Mouse (Mus musculus) heart, embryonic 11.5 days (tissue): Measurements from ENCODE around the gene Zfp746. TPM values are rescaled to one million over a fixed set of nuclear protein-coding genes. Genes with fewer than 3 reads are reported as not detected.

Experiments used
- ATAC-seq: fragments of 200-750 bp; cut with Nextera tagmentation; replicated peaks from 2 replicates; pipeline ENCODE4 v1.8.0; 2017; ENCODE audit warnings: moderate library complexity; ENCODE audit not compliant: insufficient number of reproducible peaks, low FRiP score, low TSS enrichment
- H3K27ac ChIP-seq: fragments of 300-500 bp; sonication (generic); 2 replicates; pipeline ENCODE4 v1.5.1; 2014; ENCODE audit warnings: mild to moderate bottlenecking, low read depth, low read length
- H3K27me3 ChIP-seq: fragments of 300-500 bp; sonication (generic); 2 replicates; pipeline ENCODE4 v1.6.1; 2014; ENCODE audit warnings: mild to moderate bottlenecking, low read length, mixed read lengths; ENCODE audit not compliant: control insufficient read depth, insufficient read depth
- H3K36me3 ChIP-seq: fragments of 300-500 bp; sonication (generic); 2 replicates; pipeline ENCODE4 v1.6.1; 2014; ENCODE audit warnings: mild to moderate bottlenecking, low read length, moderate library complexity, mixed read lengths; ENCODE audit not compliant: control insufficient read depth, insufficient read depth
- H3K4me1 ChIP-seq: fragments of 300-500 bp; sonication (generic); 2 replicates; pipeline ENCODE4 v1.6.1; 2014; ENCODE audit warnings: low read length; ENCODE audit not compliant: control insufficient read depth, insufficient read depth
- H3K4me2 ChIP-seq: fragments of 300-500 bp; sonication (generic); 2 replicates; pipeline ENCODE4 v1.6.1; 2014; ENCODE audit warnings: mild to moderate bottlenecking, moderate library complexity
- H3K4me3 ChIP-seq: fragments of 300-500 bp; sonication (generic); 2 replicates; pipeline ENCODE4 v1.5.1; 2014; ENCODE audit warnings: low read depth, low read length
- H3K9ac ChIP-seq: fragments of 300-500 bp; sonication (generic); 2 replicates; pipeline ENCODE4 v1.6.1; 2014; ENCODE audit warnings: mild to moderate bottlenecking, low read depth, low read length, moderate library complexity
- H3K9me3 ChIP-seq: fragments of 300-500 bp; sonication (generic); replicated peaks from 2 replicates; pipeline ENCODE4 v1.6.1; 2016; ENCODE audit warnings: low read length; ENCODE audit not compliant: control insufficient read depth
- WGBS: fragments of 180-500 bp; shearing (Covaris S2); extraction: QIAGEN DNeasy Blood & Tissue Kit; methylation state at CpG from one replicate; pipeline ENCODE4 v1.1.7; 2014; ENCODE audit not compliant: insufficient replicate concordance; 5-methylcytosine and 5-hydroxymethylcytosine counted together
- polyA plus RNA-seq: library from polyadenylated mRNA; unstranded; fragments of >200 nt; fragmentation: Nextera tagmentation; extraction: Ambion mirVana; gene quantifications from 2 replicates; pipeline ENCODE4 v1.2.1, GENCODE M21; 2014

Zfp746 gene
- polyA plus RNA-seq, 1 experiment from 2014 or later: 11.4 TPM

DNA sequence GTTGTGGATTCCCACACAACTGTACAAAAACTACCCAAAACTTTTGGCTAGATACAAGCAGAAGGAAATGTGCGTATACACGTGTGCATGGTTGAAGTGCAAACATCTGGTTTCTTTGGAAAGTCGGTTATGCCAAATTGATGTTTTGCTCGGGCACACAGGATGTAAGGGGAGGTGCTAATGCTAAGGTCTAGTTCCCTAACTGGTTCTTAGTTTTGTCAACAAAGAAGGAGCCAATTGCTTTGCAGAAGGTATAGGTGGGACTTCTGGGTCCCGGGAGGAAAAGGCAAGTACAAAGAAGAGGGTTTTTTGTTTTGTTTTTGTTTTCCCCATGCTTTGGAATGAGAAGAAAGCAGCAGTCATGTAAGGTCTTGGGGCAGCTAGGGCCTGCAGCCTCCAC, 13.1 kb downstream of the Zfp746 start:
- H3K27me3 ChIP-seq: no peaks in the 10 kb centered on the region
- H3K4me3 ChIP-seq: no peak overlapping the region
- H3K27ac ChIP-seq: no peak overlapping the region
- H3K4me1 ChIP-seq: no peaks in the 10 kb centered on the region
- H3K36me3 ChIP-seq: peaks cover 4% of the 10 kb centered on the region; the same call in 1 of the 2 replicates
- WGBS: 83% methylated on average over 5 of the region's 5 CpGs
- no peaks in the 10 kb centered on the region for H3K9me3 ChIP-seq
- no peak overlapping the region for H3K9ac ChIP-seq
- no peak for ATAC-seq
- no peak overlapping the region for H3K4me2 ChIP-seq

DNA sequence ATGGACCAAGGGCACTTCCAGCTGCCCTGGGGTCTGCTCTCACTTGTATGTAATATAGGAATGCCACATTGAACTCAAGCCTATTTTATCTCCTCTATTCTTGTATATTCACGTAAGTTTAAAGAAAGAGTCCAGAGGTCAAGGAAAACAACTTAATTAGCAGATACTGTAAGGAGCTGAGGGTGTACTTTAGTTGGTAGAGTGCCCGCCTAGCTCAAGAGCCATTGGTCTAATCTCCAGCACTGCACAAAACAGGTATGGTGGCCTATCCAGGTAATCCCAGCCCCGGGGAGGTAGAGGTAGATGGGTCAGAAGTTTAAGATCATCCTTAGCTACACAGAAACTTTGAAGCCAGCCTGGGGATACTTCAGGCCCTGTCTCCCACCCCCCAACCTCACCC, 18.9 kb downstream of the Zfp746 start:
- no peak overlapping the region for H3K27ac ChIP-seq
- H3K4me1 ChIP-seq: no peaks in the 10 kb centered on the region
- no peaks in the 10 kb centered on the region for H3K9me3 ChIP-seq
- 90% methylated on average over 3 of the region's 3 CpGs for WGBS
- no peak overlapping the region for H3K4me2 ChIP-seq
- H3K36me3 ChIP-seq: peaks cover 28% of the 10 kb centered on the region
- H3K4me3 ChIP-seq: no peak overlapping the region
- H3K27me3 ChIP-seq: no peaks in the 10 kb centered on the region
- H3K9ac ChIP-seq: no peak overlapping the region
- ATAC-seq: no peak

DNA sequence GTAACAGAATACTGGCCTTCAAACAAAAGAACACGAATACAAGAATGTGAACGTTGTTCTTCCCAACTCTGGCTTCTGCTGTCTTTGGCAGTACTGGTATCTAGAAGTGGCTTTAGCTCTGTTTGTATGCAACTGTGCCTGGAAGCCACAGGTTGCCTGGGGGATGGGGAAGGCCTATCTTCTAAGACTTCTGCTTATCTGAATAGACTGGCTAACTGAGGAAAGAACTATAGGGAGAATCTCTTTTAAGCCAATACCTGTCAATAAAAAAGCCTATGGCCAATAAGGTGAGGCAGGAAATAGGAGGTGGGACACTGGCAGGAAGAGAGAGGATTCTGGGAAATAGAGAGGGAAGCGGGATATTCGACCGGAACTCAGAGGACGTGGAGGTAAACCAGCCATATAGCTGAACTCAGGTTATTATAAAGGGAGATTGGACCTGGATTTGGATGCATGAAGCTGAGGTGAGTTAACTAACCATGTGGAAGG, 20.8 kb downstream of the Zfp746 start:
- H3K27ac ChIP-seq: no peak overlapping the region
- 91% methylated on average over 6 of the region's 6 CpGs for WGBS
- H3K36me3 ChIP-seq: peaks cover 36% of the 10 kb centered on the region
- no peak overlapping the region for H3K4me2 ChIP-seq
- no peaks in the 10 kb centered on the region for H3K4me1 ChIP-seq
- no peak overlapping the region for H3K9ac ChIP-seq
- H3K4me3 ChIP-seq: no peak overlapping the region
- no peaks in the 10 kb centered on the region for H3K27me3 ChIP-seq
- H3K9me3 ChIP-seq: no peaks in the 10 kb centered on the region
- no peak for ATAC-seq

DNA sequence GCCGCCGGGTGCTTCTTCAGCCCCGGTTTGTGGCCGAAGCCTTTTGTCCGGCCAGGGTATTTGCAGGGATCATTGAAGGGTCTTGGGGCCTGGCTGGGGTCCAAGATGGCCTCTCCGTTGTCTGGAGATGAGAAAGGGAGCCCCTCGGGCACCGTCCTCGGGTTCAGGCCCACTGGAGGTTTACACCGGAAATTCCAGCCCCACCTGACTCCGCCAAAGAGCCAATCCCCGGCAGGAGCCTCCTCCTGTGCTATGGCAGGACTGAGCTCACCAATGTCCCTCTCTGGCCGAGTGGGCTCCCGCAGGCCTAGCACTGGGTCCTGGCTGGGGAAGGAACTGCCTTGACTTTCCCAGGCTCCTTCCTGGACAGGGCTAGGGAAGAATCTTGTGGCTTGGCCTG, 21.9 kb downstream of the Zfp746 start:
- H3K9me3 ChIP-seq: no peaks in the 10 kb centered on the region
- H3K4me2 ChIP-seq: no peak overlapping the region
- no peak overlapping the region for H3K4me3 ChIP-seq
- H3K27ac ChIP-seq: no peak overlapping the region
- ATAC-seq: no peak
- H3K4me1 ChIP-seq: no peaks in the 10 kb centered on the region
- no peaks in the 10 kb centered on the region for H3K27me3 ChIP-seq
- peaks cover 36% of the 10 kb centered on the region for H3K36me3 ChIP-seq
- H3K9ac ChIP-seq: no peak overlapping the region
- 88% methylated on average over 14 of the region's 14 CpGs for WGBS

DNA sequence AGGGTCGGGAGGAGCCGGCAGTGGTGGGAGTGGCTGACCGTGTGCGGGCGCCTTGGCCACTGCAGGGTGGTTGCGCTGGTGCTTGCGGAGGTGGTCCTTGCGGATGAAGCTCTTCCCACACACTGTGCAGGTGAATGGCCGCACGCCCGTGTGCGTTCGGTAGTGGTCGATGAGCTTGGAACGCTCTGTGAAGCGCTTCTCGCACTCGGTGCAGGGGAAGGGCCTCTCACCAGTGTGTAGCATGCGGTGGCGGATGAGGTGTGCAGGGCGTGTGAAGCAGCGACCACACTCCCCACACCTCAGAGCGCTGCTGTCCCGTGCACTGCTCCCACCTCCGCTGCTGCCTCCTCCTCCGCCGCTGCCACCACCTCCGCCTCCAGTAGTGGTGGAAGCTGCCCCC, 22.5 kb downstream of the Zfp746 start:
- no peak; the same call in 1 of the 2 replicates for ATAC-seq
- Histone ChIP-seq H3K4me3 (no peak overlapping the region), H3K36me3 (peaks cover 36% of the 10 kb centered on the region), H3K4me1 (no peaks in the 10 kb centered on the region), H3K4me2 (no peak overlapping the region), H3K27ac (no peak overlapping the region), H3K9ac (no peak overlapping the region), H3K9me3 (no peaks in the 10 kb centered on the region), H3K27me3 (no peaks in the 10 kb centered on the region)
- WGBS: 90% methylated on average over 28 of the region's 28 CpGs

DNA sequence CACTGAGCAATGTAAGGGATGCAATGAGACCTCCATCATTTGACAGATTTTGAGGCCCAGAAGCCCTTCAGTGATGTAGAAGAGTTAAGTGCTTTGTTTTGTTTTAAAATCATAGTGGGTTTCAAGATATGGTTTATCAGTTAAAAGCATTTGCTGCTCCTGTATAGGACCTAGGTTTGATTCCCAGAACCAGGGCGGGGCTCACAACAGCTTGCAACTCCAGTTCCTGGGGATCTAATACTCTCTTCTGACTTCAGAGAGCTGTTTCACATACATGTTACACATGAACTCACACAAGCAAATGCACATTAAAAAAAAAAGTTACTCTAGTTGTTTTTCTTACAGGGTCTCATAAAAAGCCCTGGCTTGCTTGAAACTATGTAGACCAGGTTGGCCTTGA, 25.5 kb downstream of the Zfp746 start:
- Histone ChIP-seq H3K9me3 (no peaks in the 10 kb centered on the region), H3K4me3 (no peak overlapping the region), H3K27ac (no peak overlapping the region), H3K4me2 (no peak overlapping the region), H3K27me3 (no peaks in the 10 kb centered on the region), H3K36me3 (peaks cover 32% of the 10 kb centered on the region), H3K9ac (no peak overlapping the region), H3K4me1 (no peaks in the 10 kb centered on the region)
- ATAC-seq: no peak
- WGBS: 75% methylated on average over 1 of the region's 1 CpGs

DNA sequence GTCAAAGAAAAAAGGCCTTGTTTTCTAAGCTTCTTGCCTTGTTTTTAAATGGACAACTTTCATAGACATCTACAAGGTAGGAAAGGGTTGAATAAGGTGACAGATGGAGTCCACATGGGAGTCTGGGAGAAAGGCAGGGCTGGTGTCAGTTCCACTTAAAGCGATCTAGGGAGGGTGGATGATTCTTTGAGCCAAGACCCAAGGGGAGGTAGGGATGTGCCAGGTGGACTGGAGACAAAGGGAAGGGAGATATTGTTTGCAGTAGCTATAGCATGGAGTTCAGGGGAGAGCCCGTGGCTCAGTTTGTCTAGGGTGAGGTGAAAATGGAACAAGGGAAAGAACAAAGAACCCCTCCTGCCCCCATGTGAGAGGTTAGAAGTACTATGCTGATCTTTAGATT, 26.0 kb downstream of the Zfp746 start:
- peaks cover 31% of the 10 kb centered on the region for H3K36me3 ChIP-seq
- H3K9ac ChIP-seq: no peak overlapping the region
- H3K4me1 ChIP-seq: no peaks in the 10 kb centered on the region
- no peak overlapping the region for H3K27ac ChIP-seq
- H3K27me3 ChIP-seq: no peaks in the 10 kb centered on the region
- no peak for ATAC-seq
- no peak overlapping the region for H3K4me3 ChIP-seq
- no peak overlapping the region for H3K4me2 ChIP-seq
- H3K9me3 ChIP-seq: no peaks in the 10 kb centered on the region
- WGBS: 74% methylated on average over 2 of the region's 2 CpGs

DNA sequence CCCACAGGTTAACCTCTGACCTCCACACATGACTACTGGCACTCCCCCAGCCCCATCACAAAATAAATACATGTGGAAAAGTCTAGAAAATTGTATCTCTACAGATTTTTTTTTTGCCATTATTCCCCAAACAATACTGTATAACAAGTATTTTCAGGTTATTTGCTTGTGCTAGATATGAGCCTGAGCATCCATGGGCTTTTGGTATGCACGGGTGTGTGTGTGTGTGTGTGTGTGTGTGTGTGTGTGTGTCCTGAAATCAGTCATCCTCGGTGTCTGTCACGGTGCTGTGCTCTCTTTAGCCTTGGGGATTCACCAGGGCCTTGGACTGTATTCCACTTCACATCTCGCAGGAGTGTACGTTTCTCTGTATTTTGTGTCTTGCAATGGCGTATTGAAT, 34.3 kb downstream of the Zfp746 start:
- H3K27me3 ChIP-seq: no peaks in the 10 kb centered on the region
- H3K4me1 ChIP-seq: peaks cover 3% of the 10 kb centered on the region
- no peak for ATAC-seq
- no peaks in the 10 kb centered on the region for H3K36me3 ChIP-seq
- no peak overlapping the region for H3K9ac ChIP-seq
- no peak overlapping the region for H3K27ac ChIP-seq
- H3K4me2 ChIP-seq: no peak overlapping the region
- H3K4me3 ChIP-seq: no peak overlapping the region
- no peaks in the 10 kb centered on the region for H3K9me3 ChIP-seq
- WGBS: 83% methylated on average over 6 of the region's 6 CpGs

DNA sequence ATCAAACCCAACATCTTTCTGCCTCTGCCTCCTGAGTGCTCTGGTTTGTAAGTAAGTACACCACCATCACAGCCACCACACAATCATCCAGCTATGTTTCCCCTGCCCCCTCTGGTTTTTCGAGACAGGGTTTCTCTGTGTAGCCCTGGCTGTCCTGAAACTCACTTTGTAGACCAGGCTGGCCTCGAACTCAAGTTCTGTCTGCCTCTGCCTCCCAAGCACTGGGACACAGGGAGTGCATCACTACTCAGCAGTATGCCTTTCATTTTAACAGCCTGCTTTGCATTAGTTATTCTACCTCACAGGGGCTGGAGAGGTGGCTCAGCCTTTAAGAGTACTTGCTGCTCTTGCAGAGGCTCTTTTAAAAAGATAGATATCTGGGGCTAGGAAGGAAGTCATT, 34.7 kb downstream of the Zfp746 start:
- H3K27ac ChIP-seq: no peak overlapping the region
- no peaks in the 10 kb centered on the region for H3K36me3 ChIP-seq
- no peak overlapping the region for H3K4me3 ChIP-seq
- peaks cover 6% of the 10 kb centered on the region for H3K4me1 ChIP-seq
- WGBS: 73% methylated on average over 2 of the region's 2 CpGs
- H3K9me3 ChIP-seq: no peaks in the 10 kb centered on the region
- ATAC-seq: no peak
- no peak overlapping the region for H3K4me2 ChIP-seq
- 0 out of 2 replicates have a peak, but pooled peaks cover 2% of the 10 kb centered on the region for H3K27me3 ChIP-seq
- no peak overlapping the region for H3K9ac ChIP-seq
